Mouse (Mus musculus): ENCODE results near the gene Dhrs9.

The Dhrs9 gene

DNA sequence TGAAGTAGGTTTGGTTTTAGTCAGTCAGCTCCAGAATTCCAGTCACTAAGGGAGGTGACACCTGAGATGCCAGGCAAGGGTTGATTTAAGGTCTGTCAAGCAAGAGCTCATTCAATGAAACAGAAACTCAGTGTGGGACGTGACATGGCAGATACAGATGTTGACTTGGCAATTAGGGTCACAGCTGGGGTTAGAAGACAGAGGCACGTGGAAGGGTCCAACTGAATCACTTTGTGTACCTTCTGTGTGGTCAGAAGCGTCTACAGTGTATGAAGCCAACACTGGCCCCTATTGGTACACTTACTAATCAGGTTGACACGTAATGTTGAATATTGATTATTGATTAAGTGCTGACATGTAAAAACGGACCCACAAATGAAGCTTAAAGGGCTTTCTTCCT is 44.6 kb downstream of the Dhrs9 start:
- DNase-seq: no peak

DNA sequence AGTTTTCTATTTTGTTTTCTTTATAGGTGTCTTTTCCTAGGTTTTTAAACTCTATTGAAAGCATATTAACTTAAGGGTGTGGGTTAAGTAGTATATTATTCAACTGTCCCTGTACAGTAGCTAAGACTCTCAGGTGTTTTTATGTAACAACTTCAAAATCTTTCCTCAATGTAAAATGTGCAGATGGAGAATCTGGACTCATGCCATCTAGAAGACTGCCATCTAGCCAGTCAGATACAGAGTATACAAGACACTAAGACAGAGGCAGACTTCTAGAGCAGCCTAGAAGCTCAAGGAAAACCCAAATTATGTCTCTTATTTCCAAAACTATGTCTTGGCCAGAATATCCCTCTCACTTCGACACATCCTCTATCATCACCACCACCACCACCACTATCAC is 45.8 kb downstream of the Dhrs9 start:
- DNase-seq: no peak

- DNase-seq: no peak
These were observed 46.9 kb downstream of the Dhrs9 start for GRCm38 (mm10) chr2:69427141-69427540.

DNA sequence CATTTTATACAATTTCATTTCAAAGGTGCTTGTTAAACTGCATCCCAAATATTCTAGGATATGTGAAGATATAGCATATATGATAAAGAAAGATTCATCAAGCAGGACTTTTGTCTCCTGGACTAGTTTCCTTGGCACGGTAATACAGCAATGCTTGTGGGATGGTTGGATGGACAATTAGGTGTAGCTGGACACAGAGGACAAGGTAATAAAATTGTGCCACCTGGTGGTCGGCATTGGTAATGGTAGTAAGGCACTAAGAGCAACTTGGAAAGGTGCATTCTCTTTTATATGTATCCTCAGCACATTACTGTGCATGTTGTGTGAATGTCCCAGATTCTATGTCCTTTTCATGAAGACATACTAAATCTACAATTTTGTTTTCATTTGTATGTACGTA is 47.9 kb downstream of the Dhrs9 start:
- peak; percentile 54 to 58 for DNase-seq

DNA sequence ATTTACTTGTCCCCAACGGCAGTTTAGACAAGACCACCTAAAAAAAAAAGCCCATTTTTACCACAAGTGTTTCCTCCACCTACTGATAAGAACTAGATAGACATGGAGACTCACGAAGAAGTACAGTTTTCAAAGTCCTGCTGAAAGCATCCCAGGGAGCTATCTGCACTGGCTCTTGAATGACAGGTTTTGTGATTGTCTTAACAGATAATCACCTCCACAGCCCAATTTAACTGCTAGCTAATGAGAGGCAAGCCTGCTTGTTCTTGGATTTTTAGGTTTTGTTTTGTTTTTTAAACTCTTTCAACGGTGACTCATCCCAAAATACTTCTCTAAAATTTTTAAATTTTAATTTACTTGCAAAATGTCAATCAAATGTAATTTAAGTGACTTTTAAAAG is 61.4 kb downstream of the Dhrs9 start:
- no peak for DNase-seq

GRCm38 (mm10) chr2:69445896-69446472 is 65.7 kb downstream of the Dhrs9 start:
- no peak for DNase-seq

- DNase-seq: no peak
These were observed 68.3 kb downstream of the Dhrs9 start for GRCm38 (mm10) chr2:69448581-69448980.

DNA sequence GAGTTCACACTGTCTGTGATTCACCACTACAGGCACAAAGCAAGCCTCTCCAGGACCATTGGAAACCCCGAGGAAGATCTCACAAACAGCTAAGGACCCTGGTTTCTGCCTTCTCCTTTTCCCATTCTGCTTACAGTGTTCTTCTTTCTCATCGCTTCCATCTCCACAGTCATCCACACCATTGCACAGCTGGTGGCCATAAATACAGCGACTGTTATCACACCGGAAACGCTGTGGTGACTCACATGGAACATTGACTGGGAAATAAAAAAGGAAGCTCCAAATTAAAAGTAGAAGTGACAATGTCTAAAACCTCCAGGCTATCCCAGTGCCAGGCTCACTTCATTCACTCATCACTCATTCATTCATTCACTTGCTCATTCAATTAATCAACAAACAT is 70.9 kb downstream of the Dhrs9 start:
- no peak for DNase-seq

Data from B cell, adult 2 months (primary cell).